Mouse (Mus musculus) liver, adult (tissue): Measurements from ENCODE around the gene Hist1h2ae.

Experiments
- GATA4 ChIP-seq: IDR thresholded peaks from 2 replicates; pipeline ENCODE4 v1.6.1; 2014; ENCODE audit warnings: mild to moderate bottlenecking, low read length; ENCODE audit not compliant: insufficient replicate concordance

The Hist1h2ae gene

GRCm38 (mm10) chr13:23530181-23530900, 40.7 kb downstream of the Hist1h2ae start:
- TF ChIP-seq GATA4, result peak; percentile 10; the same call in 1 of the 2 replicates

GRCm38 (mm10) chr13:23529480-23530165, 41.4 kb downstream of the Hist1h2ae start:
- TF ChIP-seq GATA4, result no peak

DNA sequence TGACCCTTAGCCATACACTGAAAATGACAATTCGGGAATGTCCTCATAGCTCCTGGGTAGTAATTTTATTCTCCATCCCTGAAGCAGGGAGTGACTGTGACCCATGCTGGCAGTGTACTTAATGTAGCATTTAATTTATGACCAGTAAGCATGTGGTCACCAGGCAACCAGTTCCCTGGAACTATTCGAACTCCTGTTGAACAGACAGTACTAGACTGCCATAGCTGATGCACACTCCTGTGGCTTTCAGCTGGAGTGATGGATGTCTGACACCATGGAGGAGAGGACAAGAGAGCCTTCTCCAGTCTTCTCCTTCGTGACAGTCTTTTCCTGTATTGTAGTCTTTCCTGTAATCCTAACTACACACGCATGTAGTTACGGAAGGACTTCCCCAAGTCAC, 42.0 kb downstream of the Hist1h2ae start:
- no peak for TF ChIP-seq GATA4

GRCm38 (mm10) chr13:23526312-23526711, 44.7 kb downstream of the Hist1h2ae start:
- no peak for TF ChIP-seq GATA4

DNA sequence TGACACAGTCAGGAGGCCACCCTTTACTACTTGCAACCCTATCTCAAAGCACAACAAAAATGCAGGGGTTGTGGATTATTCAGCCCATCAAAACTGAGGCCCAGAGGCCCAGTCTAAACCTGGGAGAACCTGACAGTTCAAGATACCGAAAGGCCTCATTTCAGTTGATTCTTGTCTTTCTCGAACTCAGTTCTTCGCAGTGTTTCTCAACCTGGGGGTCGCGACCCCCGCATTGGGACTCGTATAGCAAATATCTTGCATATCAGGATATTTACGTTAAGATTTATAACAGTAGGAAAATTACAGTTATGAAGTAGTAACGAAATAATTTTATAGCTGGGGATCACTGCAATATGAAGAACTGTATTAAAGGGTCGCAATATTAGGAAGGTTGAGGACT, 45.1 kb downstream of the Hist1h2ae start:
- TF ChIP-seq GATA4, result no peak

GRCm38 (mm10) chr13:23524654-23525053, 46.4 kb downstream of the Hist1h2ae start:
- no peak for TF ChIP-seq GATA4

GRCm38 (mm10) chr13:23523976-23524375, 47.0 kb downstream of the Hist1h2ae start:
- no peak for TF ChIP-seq GATA4

DNA sequence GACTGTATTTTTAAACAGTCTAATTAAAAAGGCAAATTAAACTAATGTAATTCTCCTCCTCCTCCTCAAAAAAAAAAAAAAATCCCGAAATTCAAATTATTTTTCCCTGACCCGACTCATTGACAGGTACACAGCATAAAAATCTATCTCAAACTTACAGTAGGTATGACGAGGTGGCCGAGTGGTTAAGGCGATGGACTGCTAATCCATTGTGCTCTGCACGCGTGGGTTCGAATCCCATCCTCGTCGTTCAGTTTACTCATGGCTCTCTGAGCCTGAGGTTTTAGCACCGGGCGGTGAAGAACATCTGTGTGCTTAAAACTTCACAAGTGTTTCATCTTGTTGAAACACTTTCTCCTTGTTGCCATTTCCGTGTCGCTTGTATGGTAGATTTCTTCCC, 49.3 kb downstream of the Hist1h2ae start:
- no peak for TF ChIP-seq GATA4
